Mouse (Mus musculus): Measurements from ENCODE around the gene Eps8l1.

Eps8l1 gene

GRCm38 (mm10) chr7:4508739-4509116 is 48.3 kb downstream of the Eps8l1 start:
- no peak for DNase-seq (ENCODE audit: low spot score in 2 of 2)

- DNase-seq (ENCODE audit: low spot score in 2 of 2), result peak; percentile 75 to 85
These were observed 49.6 kb downstream of the Eps8l1 start for GRCm38 (mm10) chr7:4509863-4510608.

GRCm38 (mm10) chr7:4511489-4512224 is 51.2 kb downstream of the Eps8l1 start:
- DNase-seq (ENCODE audit: low spot score in 2 of 2), result no peak

- DNase-seq (ENCODE audit: low spot score in 2 of 2), result peak in 1 of 2 experiments; percentile 55
These were observed 52.8 kb downstream of the Eps8l1 start for GRCm38 (mm10) chr7:4513236-4513635.

- no peak for DNase-seq (ENCODE audit: low spot score in 2 of 2)
These were observed 53.6 kb downstream of the Eps8l1 start for GRCm38 (mm10) chr7:4513829-4514712.

- no peak for DNase-seq (ENCODE audit: low spot score in 2 of 2)
These were observed 55.4 kb downstream of the Eps8l1 start for GRCm38 (mm10) chr7:4515853-4516252.

GRCm38 (mm10) chr7:4516332-4517050 is 56.0 kb downstream of the Eps8l1 start, which contains the start of gene Tnnt1:
Tnnt1 (minus strand) TSS chr7:4516382.
- DNase-seq (ENCODE audit: low spot score in 2 of 2), result no peak

GRCm38 (mm10) chr7:4518487-4518886 is 58.0 kb downstream of the Eps8l1 start:
- DNase-seq (ENCODE audit: low spot score in 2 of 2), result no peak

GRCm38 (mm10) chr7:4521231-4522003 is 60.9 kb downstream of the Eps8l1 start:
- peak in 1 of 2 experiments; percentile 39 for DNase-seq (ENCODE audit: low spot score in 2 of 2)

GRCm38 (mm10) chr7:4522292-4522691 is 61.8 kb downstream of the Eps8l1 start:
- no peak for DNase-seq (ENCODE audit: low spot score in 2 of 2)

- no peak for DNase-seq (ENCODE audit: low spot score in 2 of 2)
These were observed 63.0 kb downstream of the Eps8l1 start for GRCm38 (mm10) chr7:4523205-4524130.

GRCm38 (mm10) chr7:4524212-4524922 is 63.9 kb downstream of the Eps8l1 start, which contains the start of gene Tnni3:
Tnni3 (minus strand) TSS chr7:4524229.
- DNase-seq (ENCODE audit: low spot score in 2 of 2), result peak in 1 of 2 experiments; percentile 54

- peak; percentile 62 to 71 for DNase-seq (ENCODE audit: low spot score in 2 of 2)
These were observed 66.1 kb downstream of the Eps8l1 start for GRCm38 (mm10) chr7:4526341-4527301.

- DNase-seq (ENCODE audit: low spot score in 2 of 2), result no peak
These were observed 66.8 kb downstream of the Eps8l1 start for GRCm38 (mm10) chr7:4527302-4527689.
